Mouse (Mus musculus): Measurements from ENCODE around the gene Sh3bgrl. TPM values are rescaled to one million over a fixed set of nuclear protein-coding genes. Genes with fewer than 3 reads are reported as not detected.

Sh3bgrl gene
- polyA plus RNA-seq, 1 experiment from 2014 or later = 148 TPM

GRCm38 (mm10) chrX:109136820-109137219 lies 41.7 kb downstream of the Sh3bgrl start:
- Histone ChIP-seq H3K4me3 (no peak overlapping the region), H3K27me3 (ENCODE audit: low read depth, poor library complexity, severe bottlenecking) (no peaks in the 10 kb centered on the region), H3K27ac (replicated peaks) (no peak overlapping the region), H3K4me1 (no peaks in the 10 kb centered on the region), H3K36me3 (no peaks in the 10 kb centered on the region), H3K9me3 (replicated peaks) (no peaks in the 10 kb centered on the region)
- 93% methylated on average over 2 of the region's 2 CpGs for WGBS
- no peak for DNase-seq (ENCODE audit: low spot score)

GRCm38 (mm10) chrX:109137295-109137694 lies 42.1 kb downstream of the Sh3bgrl start:
- DNase-seq (ENCODE audit: low spot score) = no peak
- no peaks in the 10 kb centered on the region for H3K36me3 ChIP-seq
- H3K4me3 ChIP-seq = no peak overlapping the region
- H3K27me3 ChIP-seq (ENCODE audit: low read depth, poor library complexity, severe bottlenecking) = no peaks in the 10 kb centered on the region
- 70% methylated on average over 2 of the region's 2 CpGs for WGBS
- no peaks in the 10 kb centered on the region for H3K9me3 ChIP-seq (replicated peaks)
- no peaks in the 10 kb centered on the region for H3K4me1 ChIP-seq
- H3K27ac ChIP-seq (replicated peaks) = no peak overlapping the region

GRCm38 (mm10) chrX:109141337-109141870 lies 46.2 kb downstream of the Sh3bgrl start:
- H3K27ac ChIP-seq (replicated peaks) = no peak overlapping the region
- H3K4me1 ChIP-seq = no peaks in the 10 kb centered on the region
- H3K36me3 ChIP-seq = no peaks in the 10 kb centered on the region
- H3K27me3 ChIP-seq (ENCODE audit: low read depth, poor library complexity, severe bottlenecking) = no peaks in the 10 kb centered on the region
- H3K4me3 ChIP-seq = no peak overlapping the region
- 81% methylated on average over 1 of the region's 1 CpGs for WGBS
- no peak for DNase-seq (ENCODE audit: low spot score)
- H3K9me3 ChIP-seq (replicated peaks) = no peaks in the 10 kb centered on the region

- no peaks in the 10 kb centered on the region for H3K36me3 ChIP-seq
- no peak for DNase-seq (ENCODE audit: low spot score)
- H3K4me1 ChIP-seq = no peaks in the 10 kb centered on the region
- no peaks in the 10 kb centered on the region for H3K9me3 ChIP-seq (replicated peaks)
- no peaks in the 10 kb centered on the region for H3K27me3 ChIP-seq (ENCODE audit: low read depth, poor library complexity, severe bottlenecking)
- H3K4me3 ChIP-seq = no peak overlapping the region
- no peak overlapping the region for H3K27ac ChIP-seq (replicated peaks)
- 75% methylated on average over 4 of the region's 4 CpGs for WGBS
These were observed 47.1 kb downstream of the Sh3bgrl start for GRCm38 (mm10) chrX:109142281-109142680.

- WGBS = 86% methylated on average over 6 of the region's 6 CpGs
- no peaks in the 10 kb centered on the region for H3K36me3 ChIP-seq
These were observed 50.6 kb downstream of the Sh3bgrl start for GRCm38 (mm10) chrX:109145779-109146178.

GRCm38 (mm10) chrX:109147108-109147507 lies 51.9 kb downstream of the Sh3bgrl start:
- H3K27me3 ChIP-seq (ENCODE audit: low read depth, poor library complexity, severe bottlenecking) = no peaks in the 10 kb centered on the region
- WGBS = 87% methylated on average over 3 of the region's 3 CpGs
- DNase-seq (ENCODE audit: low spot score) = no peak
- H3K4me1 ChIP-seq = no peaks in the 10 kb centered on the region
- H3K9me3 ChIP-seq (replicated peaks) = no peaks in the 10 kb centered on the region
- no peak overlapping the region for H3K4me3 ChIP-seq
- 0 out of 2 replicates have a peak, but pooled peaks cover 3% of the 10 kb centered on the region for H3K36me3 ChIP-seq
- no peak overlapping the region for H3K27ac ChIP-seq (replicated peaks)

More at GRCm38 (mm10) chrX:109145779-109146178, 50.6 kb downstream of the Sh3bgrl start:
- Histone ChIP-seq H3K9me3 (replicated peaks) (no peaks in the 10 kb centered on the region), H3K4me3 (no peak overlapping the region), H3K27me3 (ENCODE audit: low read depth, poor library complexity, severe bottlenecking) (no peaks in the 10 kb centered on the region), H3K27ac (replicated peaks) (no peak overlapping the region), H3K4me1 (no peaks in the 10 kb centered on the region)
- no peak for DNase-seq (ENCODE audit: low spot score)

GRCm38 (mm10) chrX:109151228-109151627 lies 56.1 kb downstream of the Sh3bgrl start:
- 92% methylated on average over 2 of the region's 2 CpGs for WGBS
- no peaks in the 10 kb centered on the region for H3K4me1 ChIP-seq
- no peak overlapping the region for H3K27ac ChIP-seq (replicated peaks)
- no peak overlapping the region for H3K4me3 ChIP-seq
- DNase-seq (ENCODE audit: low spot score) = no peak
- H3K9me3 ChIP-seq (replicated peaks) = no peaks in the 10 kb centered on the region
- H3K36me3 ChIP-seq = peaks cover 14% of the 10 kb centered on the region
- H3K27me3 ChIP-seq (ENCODE audit: low read depth, poor library complexity, severe bottlenecking) = no peaks in the 10 kb centered on the region

GRCm38 (mm10) chrX:109160326-109160725 lies 65.2 kb downstream of the Sh3bgrl start:
- Histone ChIP-seq H3K4me1 (no peaks in the 10 kb centered on the region), H3K27me3 (ENCODE audit: low read depth, poor library complexity, severe bottlenecking) (no peaks in the 10 kb centered on the region), H3K27ac (replicated peaks) (no peak overlapping the region), H3K36me3 (0 out of 2 replicates have a peak, but pooled peaks cover 2% of the 10 kb centered on the region), H3K4me3 (no peak overlapping the region), H3K9me3 (replicated peaks) (no peaks in the 10 kb centered on the region)
- WGBS = 78% methylated on average over 1 of the region's 1 CpGs
- DNase-seq (ENCODE audit: low spot score) = no peak

GRCm38 (mm10) chrX:109160901-109161300 lies 65.7 kb downstream of the Sh3bgrl start:
- Histone ChIP-seq H3K4me3 (no peak overlapping the region), H3K27me3 (ENCODE audit: low read depth, poor library complexity, severe bottlenecking) (no peaks in the 10 kb centered on the region), H3K4me1 (no peaks in the 10 kb centered on the region), H3K27ac (replicated peaks) (no peak overlapping the region), H3K9me3 (replicated peaks) (no peaks in the 10 kb centered on the region), H3K36me3 (0 out of 2 replicates have a peak, but pooled peaks cover under 1% of the 10 kb centered on the region)
- no peak for DNase-seq (ENCODE audit: low spot score)
- 79% methylated on average over 4 of the region's 4 CpGs for WGBS

GRCm38 (mm10) chrX:109175038-109175437 lies 79.9 kb downstream of the Sh3bgrl start:
- DNase-seq (ENCODE audit: low spot score) = no peak
- Histone ChIP-seq H3K9me3 (replicated peaks) (no peaks in the 10 kb centered on the region), H3K27me3 (ENCODE audit: low read depth, poor library complexity, severe bottlenecking) (no peaks in the 10 kb centered on the region), H3K36me3 (no peaks in the 10 kb centered on the region), H3K27ac (replicated peaks) (no peak overlapping the region), H3K4me1 (no peaks in the 10 kb centered on the region), H3K4me3 (no peak overlapping the region)
- WGBS = 78% methylated on average over 2 of the region's 2 CpGs

- WGBS = 38% methylated on average over 3 of the region's 3 CpGs
- no peak for DNase-seq (ENCODE audit: low spot score)
- H3K27ac ChIP-seq (replicated peaks) = no peak overlapping the region
These were observed 80.3 kb downstream of the Sh3bgrl start for GRCm38 (mm10) chrX:109175470-109175869.

GRCm38 (mm10) chrX:109184706-109185478 lies 89.7 kb downstream of the Sh3bgrl start:
- Histone ChIP-seq H3K4me1 (no peaks in the 10 kb centered on the region), H3K27ac (replicated peaks) (no peak overlapping the region), H3K9me3 (replicated peaks) (no peaks in the 10 kb centered on the region), H3K4me3 (no peak overlapping the region), H3K36me3 (no peaks in the 10 kb centered on the region), H3K27me3 (ENCODE audit: low read depth, poor library complexity, severe bottlenecking) (no peaks in the 10 kb centered on the region)
- DNase-seq (ENCODE audit: low spot score) = no peak
- WGBS = 86% methylated on average over 4 of the region's 4 CpGs

More at GRCm38 (mm10) chrX:109175470-109175869, 80.3 kb downstream of the Sh3bgrl start:
- H3K9me3 ChIP-seq (replicated peaks) = no peaks in the 10 kb centered on the region
- H3K27me3 ChIP-seq (ENCODE audit: low read depth, poor library complexity, severe bottlenecking) = no peaks in the 10 kb centered on the region
- H3K36me3 ChIP-seq = no peaks in the 10 kb centered on the region
- H3K4me1 ChIP-seq = no peaks in the 10 kb centered on the region
- H3K4me3 ChIP-seq = no peak overlapping the region

- no peak for DNase-seq (ENCODE audit: low spot score)
- Histone ChIP-seq H3K27me3 (ENCODE audit: low read depth, poor library complexity, severe bottlenecking) (no peaks in the 10 kb centered on the region), H3K4me3 (no peak overlapping the region), H3K4me1 (no peaks in the 10 kb centered on the region), H3K36me3 (no peaks in the 10 kb centered on the region), H3K9me3 (replicated peaks) (no peaks in the 10 kb centered on the region), H3K27ac (replicated peaks) (no peak overlapping the region)
- 84% methylated on average over 4 of the region's 4 CpGs for WGBS
These were observed 94.4 kb downstream of the Sh3bgrl start for GRCm38 (mm10) chrX:109189607-109190006.
